Mouse (Mus musculus): ENCODE results near the gene Eif4g2. TPM values are rescaled to one million over a fixed set of nuclear protein-coding genes. Genes with fewer than 3 reads are reported as not detected.

Gene Eif4g2
- 583 and 585 TPM in 2 replicates for polyA plus RNA-seq (2015; fragmentation: Nextera tagmentation; extraction: Ambion mirVana)

- Histone ChIP-seq H3K4me2 (peak within 1 kb of the TSS; percentile 90), H3K36me3 (peaks cover 35% of the 10 kb centered on the region), H3K4me1 (peaks cover 35% of the 10 kb centered on the region), H3K9me3 (no peaks in the 10 kb centered on the region), H3K27ac (replicated peaks) (peak within 1 kb of the TSS; percentile 100), H3K27me3 (replicated peaks) (no peaks in the 10 kb centered on the region), H3K4me3 (peak within 1 kb of the TSS; percentile 97), H3K9ac (peak within 1 kb of the TSS; percentile 100)
- under 1% methylated on average over 66 of the region's 70 CpGs for WGBS
- ATAC-seq (ENCODE audit: extremely low read depth, insufficient number of reproducible peaks, low FRiP score, low TSS enrichment): peak; percentile 97
Observed at GRCm38 (mm10) chr7:111082822-111083732, at the start of gene Eif4g2. Gene Eif4g2 (minus strand): TSS chr7:111083030.

- H3K4me2 ChIP-seq: no peak overlapping the region
- H3K27me3 ChIP-seq (replicated peaks): no peaks in the 10 kb centered on the region
- no peaks in the 10 kb centered on the region for H3K36me3 ChIP-seq
- H3K27ac ChIP-seq (replicated peaks): no peak overlapping the region
- 48% methylated on average over 2 of the region's 2 CpGs for WGBS
- H3K4me3 ChIP-seq: no peak overlapping the region
- no peaks in the 10 kb centered on the region for H3K9me3 ChIP-seq
- H3K9ac ChIP-seq: no peak overlapping the region
- ATAC-seq (ENCODE audit: extremely low read depth, insufficient number of reproducible peaks, low FRiP score, low TSS enrichment): no peak
- peaks cover 30% of the 10 kb centered on the region for H3K4me1 ChIP-seq
Observed at GRCm38 (mm10) chr7:111132596-111132995, 49.8 kb upstream of the Eif4g2 start.

GRCm38 (mm10) chr7:111126636-111127395 lies 44.0 kb upstream of the Eif4g2 start:
- 68% methylated on average over 3 of the region's 3 CpGs for WGBS
- Histone ChIP-seq H3K27ac (replicated peaks) (no peak overlapping the region), H3K4me3 (no peak overlapping the region), H3K9me3 (no peaks in the 10 kb centered on the region), H3K4me1 (peaks cover 8% of the 10 kb centered on the region), H3K9ac (no peak overlapping the region), H3K36me3 (no peaks in the 10 kb centered on the region), H3K4me2 (no peak overlapping the region), H3K27me3 (replicated peaks) (no peaks in the 10 kb centered on the region)
- ATAC-seq (ENCODE audit: extremely low read depth, insufficient number of reproducible peaks, low FRiP score, low TSS enrichment): no peak

GRCm38 (mm10) chr7:111123761-111124546 lies 41.1 kb upstream of the Eif4g2 start:
- WGBS: 92% methylated on average over 2 of the region's 2 CpGs

GRCm38 (mm10) chr7:111122531-111123130 lies 39.8 kb upstream of the Eif4g2 start:
- WGBS: under 1% methylated on average over 44 of the region's 44 CpGs

More at GRCm38 (mm10) chr7:111123761-111124546, 41.1 kb upstream of the Eif4g2 start:
- Histone ChIP-seq H3K4me2 (no peak overlapping the region), H3K4me3 (no peak overlapping the region), H3K27ac (replicated peaks) (no peak overlapping the region), H3K9me3 (no peaks in the 10 kb centered on the region), H3K4me1 (peaks cover 17% of the 10 kb centered on the region), H3K9ac (no peak overlapping the region), H3K36me3 (peaks cover 6% of the 10 kb centered on the region), H3K27me3 (replicated peaks) (no peaks in the 10 kb centered on the region)
- ATAC-seq (ENCODE audit: extremely low read depth, insufficient number of reproducible peaks, low FRiP score, low TSS enrichment): no peak

GRCm38 (mm10) chr7:111122084-111122530 lies 39.3 kb upstream of the Eif4g2 start:
- Histone ChIP-seq H3K4me1 (peaks cover 17% of the 10 kb centered on the region), H3K9me3 (no peaks in the 10 kb centered on the region), H3K36me3 (peaks cover 19% of the 10 kb centered on the region), H3K27me3 (replicated peaks) (no peaks in the 10 kb centered on the region), H3K4me2 (peak overlapping the region; percentile 80), H3K4me3 (peak overlapping the region; percentile 77), H3K27ac (replicated peaks) (peak overlapping the region; percentile 99), H3K9ac (peak overlapping the region; percentile 94)
- peak; percentile 78 for ATAC-seq (ENCODE audit: extremely low read depth, insufficient number of reproducible peaks, low FRiP score, low TSS enrichment)
- WGBS: under 1% methylated on average over 34 of the region's 34 CpGs

More at GRCm38 (mm10) chr7:111122531-111123130, 39.8 kb upstream of the Eif4g2 start:
- Histone ChIP-seq H3K9me3 (no peaks in the 10 kb centered on the region), H3K27ac (replicated peaks) (peak overlapping the region; percentile 99), H3K4me2 (peak overlapping the region; percentile 80), H3K9ac (peak overlapping the region; percentile 94), H3K4me1 (peaks cover 17% of the 10 kb centered on the region), H3K27me3 (replicated peaks) (no peaks in the 10 kb centered on the region), H3K36me3 (peaks cover 18% of the 10 kb centered on the region), H3K4me3 (peak overlapping the region; percentile 77)
- peak; percentile 99 for ATAC-seq (ENCODE audit: extremely low read depth, insufficient number of reproducible peaks, low FRiP score, low TSS enrichment)

GRCm38 (mm10) chr7:111121522-111121921 lies 38.7 kb upstream of the Eif4g2 start:
- 40% methylated on average over 9 of the region's 9 CpGs for WGBS
- ATAC-seq (ENCODE audit: extremely low read depth, insufficient number of reproducible peaks, low FRiP score, low TSS enrichment): no peak
- peak overlapping the region; percentile 80 for H3K4me2 ChIP-seq
- no peaks in the 10 kb centered on the region for H3K27me3 ChIP-seq (replicated peaks)
- peaks cover 19% of the 10 kb centered on the region for H3K36me3 ChIP-seq
- peak overlapping the region; percentile 77 for H3K4me3 ChIP-seq
- H3K9me3 ChIP-seq: no peaks in the 10 kb centered on the region
- H3K9ac ChIP-seq: peak overlapping the region; percentile 94
- H3K27ac ChIP-seq (replicated peaks): peak overlapping the region; percentile 99
- H3K4me1 ChIP-seq: peaks cover 17% of the 10 kb centered on the region

GRCm38 (mm10) chr7:111109561-111109960 lies 26.7 kb upstream of the Eif4g2 start:
- H3K4me1 ChIP-seq: no peaks in the 10 kb centered on the region
- 54% methylated on average over 2 of the region's 2 CpGs for WGBS
- H3K27ac ChIP-seq (replicated peaks): no peak overlapping the region
- no peak overlapping the region for H3K4me3 ChIP-seq
- H3K36me3 ChIP-seq: peaks cover 21% of the 10 kb centered on the region
- H3K9me3 ChIP-seq: peaks cover 3% of the 10 kb centered on the region; the same call in 1 of the 2 replicates
- no peaks in the 10 kb centered on the region for H3K27me3 ChIP-seq (replicated peaks)
- no peak for ATAC-seq (ENCODE audit: extremely low read depth, insufficient number of reproducible peaks, low FRiP score, low TSS enrichment)
- no peak overlapping the region for H3K9ac ChIP-seq
- no peak overlapping the region for H3K4me2 ChIP-seq

GRCm38 (mm10) chr7:111109161-111109560 lies 26.3 kb upstream of the Eif4g2 start:
- Histone ChIP-seq H3K4me1 (no peaks in the 10 kb centered on the region), H3K9ac (no peak overlapping the region), H3K36me3 (peaks cover 18% of the 10 kb centered on the region), H3K27me3 (replicated peaks) (no peaks in the 10 kb centered on the region), H3K27ac (replicated peaks) (no peak overlapping the region), H3K4me2 (no peak overlapping the region), H3K4me3 (no peak overlapping the region), H3K9me3 (peaks cover 3% of the 10 kb centered on the region; the same call in 1 of the 2 replicates)
- no peak for ATAC-seq (ENCODE audit: extremely low read depth, insufficient number of reproducible peaks, low FRiP score, low TSS enrichment)
- 92% methylated on average over 2 of the region's 2 CpGs for WGBS

GRCm38 (mm10) chr7:111098196-111098595 lies 15.4 kb upstream of the Eif4g2 start:
- WGBS: 89% methylated on average over 1 of the region's 1 CpGs
- ATAC-seq (ENCODE audit: extremely low read depth, insufficient number of reproducible peaks, low FRiP score, low TSS enrichment): no peak
- H3K36me3 ChIP-seq: no peaks in the 10 kb centered on the region

More at GRCm38 (mm10) chr7:111098196-111098595, 15.4 kb upstream of the Eif4g2 start:
- Histone ChIP-seq H3K4me2 (no peak overlapping the region), H3K27me3 (replicated peaks) (no peaks in the 10 kb centered on the region), H3K27ac (replicated peaks) (no peak overlapping the region), H3K4me3 (no peak overlapping the region), H3K9me3 (no peaks in the 10 kb centered on the region), H3K9ac (no peak overlapping the region), H3K4me1 (no peaks in the 10 kb centered on the region)

Measured in heart, embryonic 13.5 days (tissue).